Mouse (Mus musculus) splenic B cell, adult 2 months (primary cell): ENCODE measurements at regions not wholly inside any gene's neighbourhood (a gene's known extent, or its start where the extent isn't known, plus 50 kb on each side); places are given as distances from the start of the nearest gene placed in this dataset.
A peak's percentile ranks its signal among the peaks of the same experiment; 100 is the strongest.
"Not testable (repeated sequence)": the region's sequence is repeated elsewhere in the genome, so short reads cannot be mapped to it uniquely, and the experiment has no call there.

ENCODE experiments used
- DNase-seq: peaks from one replicate; pipeline ENCODE4 v3.0.0-alpha.2; 2011; ENCODE audit warnings: low read depth, low spot score
- H3K27me3 ChIP-seq: 2 replicates; pipeline ENCODE4 v1.6.1; 2012; ENCODE audit warnings: mild to moderate bottlenecking, low read length, moderate library complexity, mixed read lengths; ENCODE audit not compliant: control insufficient read depth, poor library complexity, insufficient read depth, severe bottlenecking
- H3K36me3 ChIP-seq: 2 replicates; pipeline ENCODE4 v1.6.1; 2012; ENCODE audit warnings: mild to moderate bottlenecking, low read length, moderate library complexity, mixed read lengths; ENCODE audit not compliant: control insufficient read depth, poor library complexity, insufficient read depth, severe bottlenecking

DNA sequence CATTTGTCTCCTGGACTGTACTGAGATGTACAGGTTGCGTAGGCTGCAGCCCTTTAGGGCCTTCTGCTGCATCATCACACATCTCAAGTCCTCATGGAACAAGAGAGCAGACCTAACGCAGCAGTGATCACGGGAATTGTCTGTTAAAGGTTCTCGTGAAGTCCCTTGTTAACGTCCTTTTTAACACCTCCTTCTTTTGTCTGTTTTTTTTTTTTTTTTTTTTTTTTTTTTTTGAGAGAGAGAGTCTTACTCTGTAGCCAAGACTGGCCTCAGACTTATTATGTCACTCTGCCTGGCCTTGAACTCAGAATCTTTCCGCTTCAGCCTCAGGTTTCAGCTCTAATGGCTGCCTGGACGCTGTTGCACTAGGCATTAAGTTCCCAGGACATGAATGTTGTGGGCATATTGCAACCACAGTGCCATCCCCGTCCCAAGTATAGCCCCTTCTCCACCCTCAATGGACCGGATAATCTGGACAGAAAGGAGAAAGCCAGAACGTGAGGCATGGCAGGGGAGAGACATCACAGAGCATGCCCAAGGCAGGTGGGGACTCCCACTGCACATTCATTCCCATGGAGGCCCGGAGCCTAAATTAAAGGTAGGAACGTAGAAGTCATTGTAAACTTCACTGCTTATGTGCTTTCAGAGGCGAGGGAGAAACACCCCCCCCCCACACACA, 101.3 kb upstream of the Gm9887 start:
- peaks cover 2% of the 10 kb centered on the region for H3K36me3 ChIP-seq
- no peak for DNase-seq
- H3K27me3 ChIP-seq: no peaks in the 10 kb centered on the region

DNA sequence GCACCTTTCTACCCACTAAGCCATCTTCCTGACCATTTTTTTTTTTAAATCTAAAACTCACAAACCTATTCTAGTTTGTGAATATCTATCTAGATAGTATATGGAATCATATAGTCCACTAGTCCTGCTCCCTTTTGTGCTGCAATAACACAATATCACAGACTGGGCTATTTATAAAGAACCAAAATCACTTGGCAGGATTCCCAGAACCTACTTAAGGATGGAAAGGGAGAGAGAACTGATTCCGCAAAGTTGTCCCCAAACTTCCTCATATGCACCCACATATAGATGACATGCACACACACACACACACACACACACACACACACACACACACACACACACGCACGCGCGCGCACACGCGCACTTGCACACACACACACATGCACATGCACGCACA, 100.7 kb upstream of the Gm9887 start:
- Histone ChIP-seq H3K27me3 (no peaks in the 10 kb centered on the region), H3K36me3 (peaks cover 2% of the 10 kb centered on the region)
- peak; percentile 13 for DNase-seq

DNA sequence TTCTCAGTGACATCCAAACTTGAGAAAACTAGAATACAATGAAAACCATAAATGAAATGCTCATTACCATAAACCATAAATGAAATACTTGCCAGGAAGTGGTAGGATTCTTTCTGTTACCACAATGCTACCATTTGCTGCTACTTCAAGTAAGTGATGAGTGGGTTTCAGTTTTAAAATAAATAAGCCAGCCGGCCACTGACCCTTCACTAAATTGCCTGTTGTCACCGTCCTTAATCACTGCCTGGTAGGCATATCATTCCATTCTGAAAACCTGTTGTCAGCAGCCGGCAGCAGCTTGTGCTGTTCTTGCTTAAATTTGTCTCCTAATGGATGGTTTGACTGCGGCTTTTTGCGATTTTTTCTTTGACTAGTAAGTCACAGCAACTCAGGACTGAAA, 99.6 kb upstream of the Gm9887 start:
- Histone ChIP-seq H3K36me3 (peaks cover 2% of the 10 kb centered on the region), H3K27me3 (no peaks in the 10 kb centered on the region)
- DNase-seq: no peak

DNA sequence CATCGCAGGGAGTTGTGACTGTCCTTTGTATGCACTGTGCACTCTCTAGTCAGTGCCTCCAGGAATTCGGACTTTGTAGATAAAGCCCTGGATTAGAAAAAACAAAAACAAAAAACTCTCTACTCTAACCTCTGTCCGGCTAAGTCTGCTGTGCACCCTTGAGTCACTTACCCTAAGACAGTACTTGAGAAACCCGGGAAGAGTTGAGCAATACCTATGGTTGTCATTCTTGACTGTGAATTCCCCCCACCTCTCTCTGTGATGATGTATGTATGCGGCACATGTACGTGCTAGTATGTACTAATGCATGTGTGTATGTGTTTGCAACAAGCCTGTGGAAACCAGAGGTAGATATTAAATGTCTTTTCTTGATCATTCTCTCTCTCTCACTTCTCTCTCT, 96.7 kb upstream of the Gm9887 start:
- no peaks in the 10 kb centered on the region for H3K27me3 ChIP-seq
- peaks cover 2% of the 10 kb centered on the region for H3K36me3 ChIP-seq
- DNase-seq: no peak

DNA sequence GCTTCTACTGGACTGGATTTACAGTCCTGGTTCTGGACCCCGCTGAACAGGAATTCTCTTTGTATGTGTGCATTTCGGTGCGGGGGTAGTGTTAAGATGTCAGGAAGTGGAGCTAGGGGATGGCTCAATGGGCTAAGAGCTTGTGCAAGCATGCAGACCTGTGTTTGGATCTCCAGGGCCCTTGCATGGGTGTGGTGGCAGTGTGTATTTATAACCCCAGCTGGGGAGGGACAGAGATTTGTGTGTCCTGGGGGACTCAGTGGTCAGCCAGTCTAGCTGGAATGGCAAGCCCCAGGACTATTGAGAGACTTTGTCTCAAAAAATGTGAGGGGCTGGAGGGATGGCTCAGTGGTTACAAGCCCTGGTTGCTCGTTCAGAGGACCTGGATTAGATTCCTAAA, 95.1 kb upstream of the Gm9887 start:
- H3K27me3 ChIP-seq: no peaks in the 10 kb centered on the region
- peaks cover 2% of the 10 kb centered on the region for H3K36me3 ChIP-seq
- no peak for DNase-seq

DNA sequence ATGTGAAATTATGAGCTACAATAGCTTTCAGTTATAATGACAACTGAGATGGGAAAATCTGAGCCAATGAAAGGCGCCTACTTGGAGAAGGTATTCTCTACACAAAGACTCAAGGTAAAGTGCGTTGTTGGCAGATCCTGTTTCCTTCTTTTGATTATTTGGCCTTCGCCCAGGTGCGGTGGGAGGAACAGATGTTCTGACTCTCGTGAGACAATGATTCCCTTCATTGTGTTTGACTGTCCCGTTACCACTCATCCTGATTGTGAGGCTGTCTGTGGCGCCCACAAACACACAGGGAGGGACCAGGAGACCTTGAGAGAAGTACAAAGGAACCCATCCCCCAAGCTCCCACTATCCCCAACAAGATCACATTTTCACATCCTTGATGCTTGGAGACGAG, 92.6 kb upstream of the Gm9887 start:
- DNase-seq: no peak
- Histone ChIP-seq H3K36me3 (peaks cover 2% of the 10 kb centered on the region), H3K27me3 (no peaks in the 10 kb centered on the region)

DNA sequence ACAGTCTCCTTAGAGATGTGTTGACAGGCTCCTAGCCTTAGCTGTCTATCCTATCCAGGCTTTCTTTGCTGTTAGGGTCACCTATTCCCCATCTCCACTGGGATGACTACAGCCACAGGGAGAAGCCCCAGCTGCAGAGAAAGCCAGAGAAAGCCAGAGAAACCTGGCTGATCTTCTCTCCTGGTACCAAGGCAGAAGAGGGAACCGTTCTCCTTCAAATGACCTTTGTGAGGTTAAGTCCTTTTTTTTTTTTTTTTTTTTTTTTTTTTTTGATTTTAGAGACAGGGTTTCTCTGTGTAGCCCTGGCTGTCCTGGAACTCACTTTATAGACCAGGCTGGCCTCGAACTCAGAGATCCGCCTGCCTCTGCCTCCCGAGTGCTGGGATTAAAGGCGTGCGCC, 91.1 kb upstream of the Gm9887 start:
- not testable (repeated sequence) for H3K36me3 ChIP-seq, H3K27me3 ChIP-seq, DNase-seq

DNA sequence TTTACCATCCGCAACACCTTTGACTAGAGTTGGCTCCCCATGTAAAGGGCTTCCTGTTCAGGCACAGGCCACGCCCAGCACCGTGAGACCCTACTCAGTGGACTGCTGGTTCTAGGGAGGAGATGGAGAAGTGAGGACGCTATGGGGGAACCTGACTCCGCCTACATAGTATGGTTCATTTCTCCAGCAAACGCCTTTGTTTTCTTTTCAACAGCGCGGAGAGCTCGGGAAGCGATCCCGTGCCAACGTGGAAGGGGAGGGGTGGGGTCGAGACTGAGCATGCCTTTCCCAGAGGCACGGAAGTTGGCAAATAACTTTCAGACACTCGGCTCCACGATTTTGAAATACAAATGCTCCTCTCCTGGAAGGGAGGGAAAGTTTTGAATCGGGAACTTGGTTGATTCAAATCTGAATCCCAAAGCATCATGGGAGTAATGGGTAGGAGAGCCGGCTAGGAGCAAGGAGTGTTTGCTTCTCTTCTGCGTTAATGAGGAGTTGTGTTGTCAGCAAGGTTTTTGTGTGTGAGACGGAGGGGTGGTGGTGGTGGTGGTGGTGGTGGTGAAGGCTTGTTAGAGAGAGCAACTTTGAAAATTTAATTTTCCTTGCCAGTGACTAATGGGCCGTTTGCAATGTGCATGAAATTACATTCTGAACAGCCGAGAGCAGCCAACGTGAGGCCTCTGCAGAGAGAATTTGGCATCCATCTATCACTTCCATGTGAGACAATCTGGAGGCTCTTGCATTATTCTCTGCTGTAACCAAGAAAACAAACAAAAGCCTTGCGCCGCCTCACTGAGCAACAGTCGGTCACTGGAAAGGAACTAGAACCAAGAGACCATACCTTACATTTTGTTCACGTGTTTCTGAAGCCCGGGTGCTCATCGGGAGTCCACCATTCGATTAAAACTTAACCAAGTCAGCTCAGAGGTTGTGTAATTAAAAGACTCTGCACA, 89.9 kb upstream of the Gm9887 start:
- peak; percentile 73 for DNase-seq
- Histone ChIP-seq H3K27me3 (no peaks in the 10 kb centered on the region), H3K36me3 (no peaks in the 10 kb centered on the region)

DNA sequence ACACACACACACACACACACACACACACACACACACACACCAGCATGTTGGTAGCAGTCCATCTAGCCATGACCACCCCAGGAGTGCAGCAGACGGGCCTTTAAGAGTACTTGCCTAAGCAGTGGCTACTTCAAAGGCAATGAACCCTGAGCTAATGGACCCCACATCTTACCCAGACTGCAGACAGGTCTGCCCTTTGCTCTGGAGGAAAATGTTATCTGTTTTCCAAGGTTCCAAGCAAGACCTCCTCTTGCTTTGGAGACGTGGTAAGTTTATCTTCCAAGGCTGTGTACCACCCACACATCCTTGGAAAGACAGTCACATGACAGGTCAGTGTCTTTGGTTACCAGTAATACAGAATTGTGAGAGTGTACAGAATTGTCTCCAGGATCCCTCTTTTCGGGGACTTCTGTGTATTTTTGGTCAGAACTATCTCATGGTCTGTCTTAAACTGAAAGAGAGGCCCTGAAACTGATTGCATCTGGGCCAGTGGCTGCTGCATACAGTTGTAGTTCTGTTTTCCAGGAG, 88.4 kb upstream of the Gm9887 start:
- DNase-seq: no peak
- Histone ChIP-seq H3K36me3 (no peaks in the 10 kb centered on the region), H3K27me3 (no peaks in the 10 kb centered on the region)

DNA sequence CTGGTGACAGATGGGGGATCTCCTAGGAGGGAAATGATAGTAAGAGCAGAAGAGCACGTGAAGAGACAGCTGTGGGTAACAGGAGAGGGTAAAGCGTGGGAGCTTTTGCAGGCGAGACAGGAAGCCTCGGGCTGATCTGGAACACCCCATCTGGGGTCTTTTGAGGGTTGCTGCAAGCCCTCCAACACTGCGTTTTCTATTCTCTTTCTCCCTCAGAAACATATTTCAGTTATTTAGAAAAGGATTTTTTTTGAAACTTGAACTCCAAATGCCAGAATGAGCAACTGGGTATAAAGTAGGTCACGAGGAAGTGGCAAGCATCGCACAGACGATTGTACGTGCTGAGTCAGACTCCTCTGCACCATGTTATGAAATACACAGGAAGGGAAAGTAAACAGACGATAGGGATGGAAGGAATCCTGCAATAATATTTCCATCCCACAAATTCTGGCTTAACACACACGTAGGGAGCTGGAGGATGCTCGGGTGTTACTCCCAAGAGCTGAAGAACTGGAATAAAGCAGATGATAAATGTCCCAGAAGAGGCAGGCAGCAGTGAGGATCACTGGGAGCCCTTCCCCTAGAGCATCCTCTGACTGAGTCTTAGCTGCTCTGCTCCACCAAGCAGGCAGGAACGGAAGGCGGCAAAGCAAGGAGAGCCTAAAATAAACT, 86.0 kb upstream of the Gm9887 start:
- peak; percentile 36 for DNase-seq
- Histone ChIP-seq H3K27me3 (no peaks in the 10 kb centered on the region), H3K36me3 (no peaks in the 10 kb centered on the region)

DNA sequence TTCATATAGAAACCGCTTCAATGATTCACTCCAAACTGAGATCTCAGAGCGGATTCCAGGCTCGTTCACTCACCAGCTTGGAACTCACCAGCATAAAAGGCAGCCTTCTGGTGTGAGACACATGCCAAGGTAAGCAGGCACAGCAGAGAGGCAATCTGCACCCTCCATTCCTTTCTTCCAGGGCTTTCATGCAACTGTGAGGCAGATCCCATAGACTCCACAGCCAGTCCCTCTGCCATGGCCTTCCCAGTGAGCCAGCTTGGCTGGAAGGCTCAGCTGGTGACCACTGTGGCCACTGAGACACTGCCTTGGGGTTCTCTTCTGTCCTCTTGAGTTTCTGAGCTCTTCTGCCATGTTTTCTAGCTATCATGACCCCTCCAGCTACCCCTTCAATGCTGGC, 84.5 kb upstream of the Gm9887 start:
- DNase-seq: no peak
- no peaks in the 10 kb centered on the region for H3K27me3 ChIP-seq

DNA sequence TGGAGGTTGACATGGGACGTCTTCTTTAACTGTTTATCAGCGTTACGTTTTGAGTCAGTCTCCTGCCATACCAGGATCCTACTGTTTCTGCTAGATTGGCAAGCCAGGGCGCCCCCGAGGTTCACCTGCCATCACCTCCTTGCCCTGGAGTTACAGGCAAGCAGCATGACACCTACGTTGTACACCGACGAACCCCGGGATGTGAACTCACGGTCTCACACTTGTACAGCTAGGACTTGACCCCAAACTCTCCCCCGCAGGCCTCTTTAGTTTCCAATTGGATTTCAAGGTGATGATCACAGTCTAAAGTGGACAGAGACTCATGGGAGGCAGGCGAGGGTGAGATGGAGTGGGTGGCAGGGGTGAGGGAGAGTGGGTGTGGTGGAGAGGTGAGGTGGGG, 83.9 kb upstream of the Gm9887 start:
- H3K27me3 ChIP-seq: no peaks in the 10 kb centered on the region
- no peak for DNase-seq

More for the DNA sequence above, 84.5 kb upstream of the Gm9887 start:
- H3K36me3 ChIP-seq: no peaks in the 10 kb centered on the region

DNA sequence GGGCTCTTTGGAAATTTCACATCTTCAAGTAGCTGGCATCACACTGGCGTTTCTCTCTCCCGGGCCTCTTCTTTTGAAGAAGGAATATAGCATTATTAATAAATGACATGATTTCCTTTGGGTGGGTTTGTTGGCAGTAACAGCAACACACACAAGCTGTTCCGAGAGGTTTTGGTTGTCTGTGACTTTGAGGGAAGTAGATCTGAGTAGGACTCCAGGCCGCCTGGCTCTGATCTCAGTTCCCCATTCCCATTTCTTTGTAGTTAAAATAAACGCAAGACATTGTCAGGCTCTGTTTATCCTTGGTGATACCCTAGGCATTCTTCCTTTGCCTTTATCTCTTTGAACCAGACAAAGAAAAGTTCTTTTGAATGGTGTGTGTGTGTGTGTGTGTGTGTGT, 83.3 kb upstream of the Gm9887 start:
- H3K27me3 ChIP-seq: no peaks in the 10 kb centered on the region
- DNase-seq: peak; percentile 37
- no peaks in the 10 kb centered on the region for H3K36me3 ChIP-seq

More for the DNA sequence above, 83.9 kb upstream of the Gm9887 start:
- H3K36me3 ChIP-seq: no peaks in the 10 kb centered on the region

DNA sequence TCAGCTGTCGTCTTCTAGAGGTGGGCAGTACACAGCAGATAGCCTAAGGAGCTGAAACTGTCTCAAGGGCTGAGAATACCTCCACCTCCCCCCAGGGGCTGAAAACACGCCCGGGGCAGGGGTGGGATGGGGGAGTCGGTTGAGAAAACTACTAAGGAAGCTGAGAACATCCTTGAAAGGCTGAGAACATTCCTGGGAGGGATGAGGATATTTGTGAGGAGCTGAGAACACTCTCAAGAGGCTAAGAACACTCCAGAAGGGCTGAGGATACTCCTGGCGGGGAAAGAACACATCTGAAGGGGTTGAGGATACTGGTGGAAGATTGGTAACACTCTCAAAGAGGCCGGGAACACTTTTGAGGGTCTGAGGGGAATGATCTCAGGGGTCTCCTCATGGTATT, 81.3 kb upstream of the Gm9887 start:
- Histone ChIP-seq H3K27me3 (no peaks in the 10 kb centered on the region), H3K36me3 (no peaks in the 10 kb centered on the region)
- no peak for DNase-seq

DNA sequence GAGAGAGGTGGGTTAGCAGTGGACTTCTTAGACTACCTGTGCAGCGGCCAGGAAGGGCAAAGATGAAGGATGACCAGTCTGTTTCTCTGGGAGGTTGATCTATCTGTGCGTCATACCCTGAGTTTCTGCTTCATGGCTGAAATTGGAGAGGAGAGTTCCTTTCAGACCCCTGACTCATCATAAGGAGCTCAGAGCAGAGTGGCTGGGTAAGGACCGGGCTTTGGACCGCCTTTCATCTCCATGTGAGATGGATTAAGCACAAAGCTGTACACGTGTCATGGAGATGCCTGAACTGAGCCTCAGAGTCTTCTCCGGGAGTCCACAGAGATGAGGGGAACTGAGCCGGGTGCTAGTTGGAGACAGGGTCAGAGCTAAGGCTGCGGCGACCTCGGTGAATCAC, 80.7 kb upstream of the Gm9887 start:
- H3K27me3 ChIP-seq: no peaks in the 10 kb centered on the region
- no peak for DNase-seq
- no peaks in the 10 kb centered on the region for H3K36me3 ChIP-seq
